Comparison of ENCODE assay signal across 9 mouse cellular contexts in genomic region chr1:93726974-93727373, GRCm38 (mm10). TPM values are rescaled to one million over a fixed set of nuclear protein-coding genes. Genes with fewer than 3 reads are reported as not detected.
DNase-seq lines count a peak whose midpoint lies in the region; ATAC-seq and TF ChIP-seq lines count a peak whose summit lies in the region.
"Had no signal": no experiment of that assay in that cellular context is flagged by ENCODE, and none has a peak within 500 bp of the region (broad histone marks: within the 10 kb centered on the region; RNA-seq: fewer than 3 reads in every experiment).

No protein-coding gene starts in this region.

- DNase-seq in A20 (ENCODE audit: low read depth, low spot score) (peak; percentile 70), R1 (ENCODE audit: low read depth, low spot score) (peak; percentile 72)
- peak; percentile 56 to 69 for DNase-seq in cerebellum, postnatal 25 days
- DNase-seq in gastrocnemius, postnatal 36 days, result peak; percentile 36 to 50
- peak; percentile 64 for DNase-seq in kidney, adult 18-20 months
- DNase-seq in liver, adult 2 months (ENCODE audit: extremely low read depth, low read depth, low spot score), result peak; percentile 36
- peak; percentile 61 for DNase-seq in neural tube, embryonic 11.5 days (ENCODE audit: low spot score)

- 60% methylated on average over 3 of the region's 3 CpGs for WGBS in liver, adult 2 months
- 75% methylated on average over 3 of the region's 3 CpGs for WGBS in neural tube, embryonic 11.5 days
- WGBS in stomach, embryonic 15.5 days, result 63% methylated on average over 3 of the region's 3 CpGs

- no peak overlapping the region for H3K27ac ChIP-seq in liver, adult 2 months (replicated peaks; ENCODE audit: insufficient read depth, low read depth, low read length)
- no peak overlapping the region for H3K27ac ChIP-seq in neural tube, embryonic 11.5 days (ENCODE audit: low read depth, low read length)
- no peak overlapping the region for H3K27ac ChIP-seq in stomach, embryonic 15.5 days
- H3K27ac ChIP-seq: embryonic facial prominence, embryonic 13.5 days had no signal

- no peak overlapping the region for H3K4me3 ChIP-seq in liver, adult 2 months (ENCODE audit: insufficient read depth, low read depth, low read length)
- no peak overlapping the region for H3K4me3 ChIP-seq in neural tube, embryonic 11.5 days (ENCODE audit: low read depth, low read length)
- H3K4me3 ChIP-seq in stomach, embryonic 15.5 days (replicated peaks), result no peak overlapping the region
- H3K4me3 ChIP-seq: embryonic facial prominence, embryonic 13.5 days had no signal

- no peak for TF ChIP-seq POLR2A in liver, adult 2 months (IDR thresholded peaks at IDR 0.05; ENCODE audit: extremely low read depth, insufficient read depth, low read length)

- ATAC-seq in neural tube, embryonic 11.5 days (ENCODE audit: insufficient read depth, low FRiP score, low TSS enrichment), result 0 out of 2 replicates have a peak, but pooled peaks have one; percentile 23
- ATAC-seq in stomach, embryonic 15.5 days (ENCODE audit: insufficient read depth, low FRiP score, low read depth), result peak; percentile 63

- no peaks in the 10 kb centered on the region for H3K4me1 ChIP-seq in liver, adult 2 months (ENCODE audit: control insufficient read depth, insufficient read depth, low read length)
- H3K4me1 ChIP-seq in neural tube, embryonic 11.5 days (ENCODE audit: control insufficient read depth, insufficient read depth, low read length), result no peaks in the 10 kb centered on the region
- H3K4me1 ChIP-seq in stomach, embryonic 15.5 days, result 0 out of 2 replicates have a peak, but pooled peaks cover under 1% of the 10 kb centered on the region
- H3K4me1 ChIP-seq: embryonic facial prominence, embryonic 13.5 days had no signal

- H3K27me3 ChIP-seq in liver, adult 2 months (ENCODE audit: control insufficient read depth, insufficient read depth, low read length), result no peaks in the 10 kb centered on the region
- no peaks in the 10 kb centered on the region for H3K27me3 ChIP-seq in neural tube, embryonic 11.5 days (ENCODE audit: control insufficient read depth, insufficient read depth, low read length)
- no peaks in the 10 kb centered on the region for H3K27me3 ChIP-seq in stomach, embryonic 15.5 days (replicated peaks)
- H3K27me3 ChIP-seq: embryonic facial prominence, embryonic 13.5 days had no signal

- no peaks in the 10 kb centered on the region for H3K36me3 ChIP-seq in liver, adult 2 months (ENCODE audit: control insufficient read depth, insufficient read depth, low read length)
- H3K36me3 ChIP-seq in neural tube, embryonic 11.5 days (ENCODE audit: control insufficient read depth, insufficient read depth, low read length), result no peaks in the 10 kb centered on the region; the same call in 1 of the 2 replicates
- H3K36me3 ChIP-seq in stomach, embryonic 15.5 days, result no peaks in the 10 kb centered on the region

- intact Hi-C loops in gastrocnemius, postnatal 36 days (cut with DNase I), result loop anchor here (5.0 kb wide), 1 partner anchor 60 kb away; no protein-coding TSS in a partner anchor

- no peak overlapping the region for H3K4me2 ChIP-seq in neural tube, embryonic 11.5 days (ENCODE audit: low read depth)
- H3K4me2 ChIP-seq in stomach, embryonic 15.5 days, result no peak overlapping the region
- H3K4me2 ChIP-seq: embryonic facial prominence, embryonic 13.5 days had no signal

- TF ChIP-seq CTCF in liver, adult 2 months (IDR thresholded peaks at IDR 0.05; ENCODE audit: low read depth, low read length), result peak; percentile 96

- H3K9ac ChIP-seq in liver, adult 2 months (ENCODE audit: low read depth, low read length), result no peak overlapping the region
- H3K9ac ChIP-seq in neural tube, embryonic 11.5 days (ENCODE audit: low read length), result no peak overlapping the region
- no peak overlapping the region for H3K9ac ChIP-seq in stomach, embryonic 15.5 days
- H3K9ac ChIP-seq: embryonic facial prominence, embryonic 13.5 days had no signal

- H3K9me3 ChIP-seq in neural tube, embryonic 11.5 days (ENCODE audit: control insufficient read depth, low read length), result no peaks in the 10 kb centered on the region
- no peaks in the 10 kb centered on the region for H3K9me3 ChIP-seq in stomach, embryonic 15.5 days
- H3K9me3 ChIP-seq: embryonic facial prominence, embryonic 13.5 days had no signal

- H3K79me2 ChIP-seq in liver, adult 2 months (ENCODE audit: control insufficient read depth, insufficient read depth, low read length), result peaks cover 4% of the 10 kb centered on the region; the same call in 1 of the 2 replicates

RNA-seq across cellular contexts. Expression of gene Atg4b, which starts 24.3 kb away (rescaled TPM):
- total RNA-seq in gastrocnemius, postnatal 36 days (2021), result 10 to 100 TPM; 27.0 to 28.5 TPM
- total RNA-seq in liver, adult 2 months (2014; rRNA removed), result 18.7 and 20.0 TPM in 2 replicates
- 27.8 and 29.1 TPM in 2 replicates for polyA plus RNA-seq in liver, adult 2 months (2012; rRNA removed)
- 84.1 and 99.4 TPM in 2 replicates for polyA plus RNA-seq in neural tube, embryonic 11.5 days (2014; fragmentation: Nextera tagmentation; extraction: Ambion mirVana)
- polyA plus RNA-seq in stomach, embryonic 15.5 days (2015; fragmentation: Nextera tagmentation; extraction: Ambion mirVana), result 74.5 and 81.2 TPM in 2 replicates

RNA-seq across cellular contexts. Expression of gene Thap4, which starts 27.7 kb away (rescaled TPM):
- total RNA-seq in gastrocnemius, postnatal 36 days (2021), result 10 to 100 TPM; 61.0 to 65.6 TPM
- 10.0 and 13.6 TPM in 2 replicates for total RNA-seq in liver, adult 2 months (2014; rRNA removed)
- polyA plus RNA-seq in liver, adult 2 months (2012; rRNA removed), result 17.5 TPM in 2 replicates
- polyA plus RNA-seq in neural tube, embryonic 11.5 days (2014; fragmentation: Nextera tagmentation; extraction: Ambion mirVana), result 38.0 and 42.3 TPM in 2 replicates
- polyA plus RNA-seq in stomach, embryonic 15.5 days (2015; fragmentation: Nextera tagmentation; extraction: Ambion mirVana), result 51.4 and 54.0 TPM in 2 replicates

RNA-seq across cellular contexts. Expression of gene Bok, which starts 41.5 kb away (rescaled TPM):
- total RNA-seq in gastrocnemius, postnatal 36 days (2021), result 1 to 10 TPM; 1.2 to 1.8 TPM
- total RNA-seq in liver, adult 2 months (2014; rRNA removed), result 7.3 and 8.9 TPM in 2 replicates
- polyA plus RNA-seq in liver, adult 2 months (2012; rRNA removed), result 11.5 and 15.9 TPM in 2 replicates
- 32.2 and 32.3 TPM in 2 replicates for polyA plus RNA-seq in neural tube, embryonic 11.5 days (2014; fragmentation: Nextera tagmentation; extraction: Ambion mirVana)
- 70.8 and 79.6 TPM in 2 replicates for polyA plus RNA-seq in stomach, embryonic 15.5 days (2015; fragmentation: Nextera tagmentation; extraction: Ambion mirVana)
